Mouse (Mus musculus) midbrain, embryonic 12.5 days (tissue): ENCODE measurements at regions not wholly inside any gene's neighbourhood (a gene's known extent, or its start where the extent isn't known, plus 50 kb on each side); places are given as distances from the start of the nearest gene placed in this dataset.

Experiments
- ATAC-seq: fragments of 200-750 bp; cut with Nextera tagmentation; 2 replicates; pipeline ENCODE4 v1.8.0; 2017; ENCODE audit warnings: low read depth, moderate TSS enrichment, moderate library complexity; ENCODE audit not compliant: low FRiP score
- H3K27ac ChIP-seq: fragments of 300-500 bp; sonication (generic); replicated peaks from 2 replicates; pipeline ENCODE4 v1.5.1; 2016; ENCODE audit warnings: mild to moderate bottlenecking
- H3K27me3 ChIP-seq: fragments of 300-500 bp; sonication (generic); 2 replicates; pipeline ENCODE4 v1.6.1; 2016; ENCODE audit warnings: mild to moderate bottlenecking
- H3K36me3 ChIP-seq: fragments of 300-500 bp; sonication (generic); 2 replicates; pipeline ENCODE4 v1.6.1; 2016
- H3K4me1 ChIP-seq: fragments of 300-500 bp; sonication (generic); 2 replicates; pipeline ENCODE4 v1.6.1; 2016
- H3K4me2 ChIP-seq: fragments of 300-500 bp; sonication (generic); replicated peaks from 2 replicates; pipeline ENCODE4 v1.6.1; 2016; ENCODE audit warnings: mild to moderate bottlenecking, moderate library complexity
- H3K4me3 ChIP-seq: fragments of 300-500 bp; sonication (generic); 2 replicates; pipeline ENCODE4 v1.5.1; 2016; ENCODE audit warnings: mild to moderate bottlenecking
- H3K9ac ChIP-seq: fragments of 300-500 bp; sonication (generic); replicated peaks from 2 replicates; pipeline ENCODE4 v1.6.1; 2016; ENCODE audit warnings: mild to moderate bottlenecking, moderate library complexity
- H3K9me3 ChIP-seq: fragments of 300-500 bp; sonication (generic); 2 replicates; pipeline ENCODE4 v1.6.1; 2016; ENCODE audit warnings: mild to moderate bottlenecking
- WGBS: fragments of 180-500 bp; shearing (Covaris S2); methylation state at CpG from one replicate; pipeline ENCODE4 v1.1.7; 2016; 5-methylcytosine and 5-hydroxymethylcytosine counted together

- ATAC-seq = no peak
- no peak overlapping the region for H3K4me3 ChIP-seq
- no peaks in the 10 kb centered on the region for H3K9me3 ChIP-seq
- H3K27ac ChIP-seq = no peak overlapping the region
- 80% methylated on average over 8 of the region's 8 CpGs for WGBS
- H3K36me3 ChIP-seq = no peaks in the 10 kb centered on the region
- no peak overlapping the region for H3K9ac ChIP-seq
- H3K4me1 ChIP-seq = no peaks in the 10 kb centered on the region
- H3K4me2 ChIP-seq = no peak overlapping the region
- H3K27me3 ChIP-seq = no peaks in the 10 kb centered on the region
Measured at GRCm38 (mm10) chr1:25008456-25009169, 330.2 kb downstream of the Lmbrd1 start.

- 90% methylated on average over 1 of the region's 1 CpGs for WGBS
Measured at GRCm38 (mm10) chr1:25012754-25013153, 334.3 kb downstream of the Lmbrd1 start.

More at GRCm38 (mm10) chr1:25012754-25013153, 334.3 kb downstream of the Lmbrd1 start:
- Histone ChIP-seq H3K9ac (no peak overlapping the region), H3K9me3 (no peaks in the 10 kb centered on the region), H3K27ac (no peak overlapping the region), H3K4me3 (no peak overlapping the region), H3K27me3 (no peaks in the 10 kb centered on the region), H3K4me1 (no peaks in the 10 kb centered on the region), H3K4me2 (no peak overlapping the region), H3K36me3 (no peaks in the 10 kb centered on the region)
- no peak for ATAC-seq
